Mouse (Mus musculus) left cerebral cortex, adult 2 months (tissue): ENCODE results near the gene Lrrd1. TPM values are rescaled to one million over a fixed set of nuclear protein-coding genes. Genes with fewer than 3 reads are reported as not detected.
"Not testable (repeated sequence)": the region's sequence is repeated elsewhere in the genome, so short reads cannot be mapped to it uniquely, and the experiment has no call there.

Experiments
- DNase-seq, 2 experiments: peaks; one replicate each; pipeline ENCODE4 v3.0.0; 2021 to 2022; ENCODE audit warnings: low spot score in 2 of 2, mixed read lengths in 1 of 2; ENCODE audit errors: extremely low spot score in 1 of 2
- H3K27ac ChIP-seq: fragments of 200-600 bp; 2 replicates; pipeline ENCODE4 v1.8.1; 2022
- H3K4me3 ChIP-seq: fragments of 200-600 bp; 2 replicates; pipeline ENCODE4 v1.8.1; 2022
- CTCF ChIP-seq: fragments of 200-600 bp; IDR thresholded peaks from 2 replicates; pipeline ENCODE4 v1.8.1; 2022; ENCODE audit warnings: antibody characterized with exemption, mild to moderate bottlenecking, moderate library complexity
- intact Hi-C: fragments of 180-260 bp; cut with DNase I; formaldehyde crosslinking; loops from one replicate; pipeline ENCODE4 v1.15.1; 2025
- total RNA-seq, 2 experiments: library from RNA; stranded (reverse); gene quantifications; 2 replicates each; pipeline ENCODE4 v1.2.3; 2021

Lrrd1 gene
- total RNA-seq, 2 experiments from 2014 or later: 0.14 to 0.23 TPM

DNA sequence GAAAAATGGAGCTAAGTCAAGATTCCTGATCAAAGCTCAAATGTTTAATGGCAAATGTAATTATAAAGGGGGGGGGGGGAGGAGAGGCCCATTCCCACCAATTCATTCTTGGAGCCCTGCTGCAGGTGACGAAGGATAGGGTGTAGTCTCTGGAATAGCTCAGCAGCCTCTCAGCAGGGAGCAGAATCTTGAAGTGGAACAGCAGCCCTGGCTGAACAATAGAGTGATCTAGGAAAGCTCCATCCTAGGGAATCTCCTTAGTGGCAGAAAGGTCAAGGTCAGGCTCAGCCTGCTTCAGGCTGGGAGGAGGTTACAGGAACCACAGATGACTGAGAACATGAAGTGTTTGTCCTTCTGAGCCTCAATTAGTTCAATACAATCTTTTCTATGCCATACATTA is 27.4 kb downstream of the Lrrd1 start:
- intact Hi-C loops: no loop called here
- Histone ChIP-seq H3K4me3 (no peak overlapping the region), H3K27ac (no peak overlapping the region)
- TF ChIP-seq CTCF: no peak
- DNase-seq: no peak

DNA sequence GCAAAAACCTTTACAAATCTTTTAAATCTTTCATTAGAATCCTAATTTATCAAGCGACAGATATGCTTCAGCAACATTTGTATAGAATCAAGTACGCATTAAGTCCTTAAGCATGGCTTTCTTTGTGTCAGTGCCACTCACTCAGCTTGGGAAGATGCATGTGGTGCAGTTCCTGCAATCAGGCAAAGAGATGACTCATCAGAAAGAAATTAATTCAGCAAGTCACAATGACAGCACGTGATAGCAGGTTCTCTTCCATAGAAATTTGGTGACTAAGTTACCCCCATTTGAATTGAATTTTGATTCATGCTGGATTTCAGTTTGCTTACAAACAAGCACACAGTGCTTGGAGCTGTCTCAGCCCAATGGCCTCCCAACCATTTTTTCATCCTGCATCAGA is 28.5 kb downstream of the Lrrd1 start:
- no peak for TF ChIP-seq CTCF
- Histone ChIP-seq H3K27ac (no peak overlapping the region), H3K4me3 (no peak overlapping the region)
- intact Hi-C loops: no loop called here
- no peak for DNase-seq

DNA sequence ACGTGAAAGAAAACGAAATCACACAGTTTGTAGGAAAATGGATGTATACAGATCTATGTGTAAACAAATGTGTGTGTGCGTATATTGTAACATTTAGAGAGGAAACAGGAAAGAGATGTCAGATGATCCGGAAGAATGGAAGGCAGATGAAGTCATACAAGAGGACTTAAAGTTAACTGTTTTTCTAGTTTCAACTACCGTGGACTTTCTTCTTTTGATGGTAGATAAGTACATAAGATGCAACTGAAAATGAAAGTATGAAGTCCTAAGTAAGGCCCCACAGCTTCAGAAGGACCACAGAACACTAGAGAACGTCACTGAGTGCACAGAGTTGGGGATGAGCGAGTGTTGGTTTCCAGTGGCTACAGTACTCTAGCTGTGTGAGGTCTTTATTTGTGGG is 41.9 kb downstream of the Lrrd1 start:
- H3K27ac ChIP-seq, DNase-seq, H3K4me3 ChIP-seq, intact Hi-C loops: not testable (repeated sequence)

DNA sequence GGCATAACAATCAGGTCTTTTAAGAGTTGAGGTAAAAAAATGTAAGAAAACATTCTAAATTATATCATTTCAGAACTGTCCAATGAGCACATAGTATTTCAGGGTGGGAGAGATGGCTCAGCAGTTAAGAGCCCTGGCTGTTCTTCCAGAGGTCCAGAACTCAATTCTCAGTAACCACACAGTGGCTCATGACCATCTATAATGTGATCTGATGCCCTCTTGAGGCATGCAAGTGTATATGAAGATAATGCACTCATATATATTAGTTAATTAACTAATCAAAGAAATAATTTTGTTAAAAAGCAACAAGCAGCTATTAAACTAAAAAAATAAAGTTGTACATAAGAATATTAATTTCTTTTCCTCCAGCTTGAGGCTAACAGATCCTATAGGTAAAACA is 44.2 kb downstream of the Lrrd1 start:
- TF ChIP-seq CTCF: no peak; the same call in 1 of the 2 replicates
- H3K4me3 ChIP-seq: no peak overlapping the region
- no peak for DNase-seq
- no peak overlapping the region for H3K27ac ChIP-seq
- intact Hi-C loops: no loop called here

DNA sequence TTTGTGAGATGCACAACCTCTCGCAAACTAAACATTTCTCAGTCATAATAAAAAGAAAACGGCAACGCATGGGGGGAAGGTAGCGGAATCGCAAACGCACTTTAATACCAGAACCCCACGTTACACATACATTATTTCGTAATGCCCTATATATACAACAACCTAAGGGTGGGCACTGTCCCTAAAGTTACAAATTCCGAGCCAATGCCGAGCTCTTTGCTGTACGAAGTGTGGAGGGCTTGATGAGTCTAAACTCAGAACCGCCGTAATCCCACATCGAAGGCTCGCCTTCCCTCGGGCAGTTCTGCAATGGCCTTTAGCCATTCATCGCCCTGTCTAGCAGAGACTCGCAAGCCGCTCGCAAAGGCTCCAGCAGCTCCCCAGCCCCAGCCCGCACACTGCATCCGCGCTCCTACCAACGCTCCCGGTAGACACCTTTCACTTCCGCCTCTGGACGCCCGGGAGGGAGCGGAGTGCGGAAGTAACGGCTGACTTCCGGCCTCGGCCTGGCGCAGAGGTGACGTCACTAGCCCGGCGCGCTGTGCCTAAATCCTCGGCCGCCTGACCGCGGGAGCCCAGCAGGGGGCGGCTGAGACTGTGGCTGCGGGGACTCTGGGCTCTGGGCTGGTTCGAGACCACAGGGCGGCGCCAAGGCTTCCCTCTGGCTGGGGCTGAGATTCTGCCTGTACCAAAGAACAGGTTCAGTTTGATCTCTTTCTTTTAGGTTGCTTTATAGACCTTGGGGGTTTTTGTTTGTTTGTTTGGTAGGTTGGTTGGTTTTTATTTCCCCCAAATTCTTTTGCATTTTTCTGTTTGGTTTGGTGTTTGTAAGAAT is 48.7 kb downstream of the Lrrd1 start, which contains the start of gene Mterf1a:
TSS of gene Mterf1a (minus strand) at position 475 of the 835 bp plus-strand sequence.
- peak within 1 kb of the TSS; percentile 51 for H3K4me3 ChIP-seq
- H3K27ac ChIP-seq, intact Hi-C loops: not testable (repeated sequence)
- peak; percentile 21 for TF ChIP-seq CTCF
- DNase-seq: peak; percentile 13 to 26

DNA sequence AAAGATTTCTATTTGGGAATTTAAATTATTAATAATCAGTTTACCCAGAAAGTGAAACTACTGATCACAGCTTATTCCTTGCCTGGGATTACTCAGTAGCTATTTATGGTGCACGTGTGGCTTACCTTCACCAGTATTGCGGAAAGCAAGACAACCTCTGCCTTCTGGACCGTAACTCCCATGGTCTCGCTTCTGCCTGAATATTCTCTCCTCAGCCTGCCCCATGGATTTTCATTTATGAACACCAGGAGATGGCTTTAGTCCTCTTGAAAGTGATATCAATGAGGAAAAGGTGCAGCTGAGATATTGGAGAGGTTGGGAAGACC is 49.3 kb downstream of the Lrrd1 start:
- not testable (repeated sequence) for H3K4me3 ChIP-seq

DNA sequence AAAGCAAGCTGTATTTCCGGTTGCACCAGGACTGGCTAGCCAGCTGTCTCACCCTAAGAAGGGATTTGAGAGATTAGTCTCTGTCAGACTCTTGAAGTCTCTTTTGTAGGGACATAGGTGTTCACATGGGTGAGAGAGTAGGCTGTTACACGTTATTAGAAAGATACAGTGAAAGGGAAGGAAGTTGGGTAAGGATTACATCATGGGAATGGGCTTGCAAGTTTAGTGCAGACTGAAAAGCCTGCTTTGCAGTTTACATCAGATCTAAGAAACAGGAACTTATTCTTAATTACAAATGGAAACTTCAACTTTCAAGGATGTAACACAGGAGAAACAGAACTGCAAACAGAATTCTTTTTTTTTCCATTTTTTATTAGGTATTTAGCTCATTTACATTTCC is 60.5 kb downstream of the Lrrd1 start:
- intact Hi-C loops: no loop called here
- DNase-seq: no peak

More for the DNA sequence above, 49.3 kb downstream of the Lrrd1 start:
- DNase-seq, H3K27ac ChIP-seq, intact Hi-C loops: not testable (repeated sequence)

More for the DNA sequence above, 60.5 kb downstream of the Lrrd1 start:
- Histone ChIP-seq H3K27ac (no peak overlapping the region), H3K4me3 (no peak overlapping the region)
- no peak for TF ChIP-seq CTCF

Other genes starting within 250 kb of the Lrrd1 start
- gene Pex1, start 249.1 kb upstream of the Lrrd1 start, total RNA-seq: 10 to 100 TPM; 25.8 to 30.6 TPM
- 10 to 100 TPM; 13.6 to 15.0 TPM for gene Rbm48, start 248.6 kb upstream of the Lrrd1 start, total RNA-seq
- not detected for gene Tmbim7, start 194.0 kb upstream of the Lrrd1 start, total RNA-seq
- 100 to 1,000 TPM; 115 to 124 TPM for gene Gatad1, start 188.0 kb upstream of the Lrrd1 start, total RNA-seq
- 100 to 1,000 TPM; 116 to 124 TPM for gene Ankib1, start 42.2 kb upstream of the Lrrd1 start, total RNA-seq
- 10 to 100 TPM; 56.3 to 66.4 TPM for gene Krit1, start 42.0 kb upstream of the Lrrd1 start, total RNA-seq
- gene Mterf1a, start 48.8 kb downstream of the Lrrd1 start, total RNA-seq: 1 to 10 TPM; 8.4 to 9.1 TPM
- gene Akap9, start 82.9 kb downstream of the Lrrd1 start, total RNA-seq: 100 to 1,000 TPM in 1 of 2 experiments, 10 to 100 TPM in 1; 85.8 to 101 TPM